Mouse (Mus musculus) G1E (cell line): ENCODE measurements around the gene Syp. TPM values are rescaled to one million over a fixed set of nuclear protein-coding genes. Genes with fewer than 3 reads are reported as not detected.

Source experiments
- ATAC-seq: 2 replicates; pipeline ENCODE4 v1.8.0; 2016; ENCODE audit warnings: mild to moderate bottlenecking; ENCODE audit not compliant: insufficient number of reproducible peaks, poor library complexity, low FRiP score, severe bottlenecking; ENCODE audit errors: extremely low read depth
- DNase-seq: peaks from one replicate; pipeline ENCODE4 v3.0.0; 2012; ENCODE audit warnings: low spot score
- H3K27me3 ChIP-seq: 2 replicates; pipeline ENCODE4 v1.6.1; 2012; ENCODE audit warnings: mild to moderate bottlenecking, low read length, inconsistent platforms; ENCODE audit not compliant: insufficient read depth
- H3K36me3 ChIP-seq: replicated peaks from 2 replicates; pipeline ENCODE3; 2012; ENCODE audit warnings: mild to moderate bottlenecking, inconsistent platforms
- H3K4me1 ChIP-seq: 2 replicates; pipeline ENCODE4 v1.6.1; 2012; ENCODE audit warnings: low read depth, low read length, inconsistent platforms, mixed read lengths; ENCODE audit not compliant: insufficient read depth
- H3K4me3 ChIP-seq: 2 replicates; pipeline ENCODE4 v1.5.1; 2012; ENCODE audit warnings: low read depth, mild to moderate bottlenecking, inconsistent platforms, low read length, moderate library complexity, mixed read lengths
- H3K9me3 ChIP-seq: replicated peaks from 2 replicates; pipeline ENCODE4 v1.6.1; 2012; ENCODE audit warnings: inconsistent platforms
- CTCF ChIP-seq: IDR thresholded peaks from 2 replicates; pipeline ENCODE4 v1.5.1; 2012; ENCODE audit warnings: low read depth, low read length, inconsistent platforms, mixed read lengths
- GATA1 ChIP-seq: IDR thresholded peaks from 2 replicates; pipeline ENCODE4 v1.6.1; 2012; ENCODE audit warnings: borderline replicate concordance, low read length, inconsistent platforms, mixed read lengths
- GATA2 ChIP-seq: IDR thresholded peaks from 2 replicates; pipeline ENCODE4 v1.6.1; 2012; ENCODE audit warnings: low read depth, low read length, inconsistent platforms, borderline replicate concordance
- POLR2AphosphoS5 ChIP-seq: IDR thresholded peaks from 2 replicates; pipeline ENCODE4 v1.6.1; 2012; ENCODE audit warnings: low read depth, low read length, inconsistent platforms; ENCODE audit not compliant: insufficient replicate concordance
- TAL1 ChIP-seq: conservative IDR thresholded peaks from 2 replicates; pipeline ENCODE4 v1.6.1; 2012; ENCODE audit warnings: low read depth, low read length, inconsistent platforms, mixed read lengths
- polyA plus RNA-seq: library from polyadenylated mRNA; stranded (reverse); fragments of >175 nt; gene quantifications from 2 replicates; pipeline ENCODE4 v1.2.3, GENCODE M21; 2012
- total RNA-seq, 2 experiments: library from RNA; stranded (forward) in 1 of 2; stranded (reverse) in 1 of 2; fragments of 200-1000 nt in 1 of 2; fragments of >200 nt in 1 of 2; fragmentation: Nextera tagmentation in 1 of 2; gene quantifications; 2 replicates each; pipeline ENCODE4 v1.2.3; 2014 to 2017

Syp gene
- total and polyA plus RNA-seq, 3 experiments, result 0.38 to 0.83 (median 0.49) TPM

- H3K4me1 ChIP-seq, result peaks cover 11% of the 10 kb centered on the region; the same call in 1 of the 2 replicates
- H3K9me3 ChIP-seq, result no peaks in the 10 kb centered on the region
- H3K4me3 ChIP-seq, result no peak overlapping the region
- DNase-seq, result no peak
- no peaks in the 10 kb centered on the region for H3K36me3 ChIP-seq
- ATAC-seq, result no peak
- peaks cover 20% of the 10 kb centered on the region for H3K27me3 ChIP-seq
- no peak for TF ChIP-seq POLR2AphosphoS5
- TF ChIP-seq CTCF, result no peak
- no peak for TF ChIP-seq GATA2
- TF ChIP-seq GATA1, result no peak
- TF ChIP-seq TAL1, result no peak
These were observed 2.5 kb downstream of the Syp start for GRCm38 (mm10) chrX:7640785-7641184.

GRCm38 (mm10) chrX:7645349-7645748 lies 7.1 kb downstream of the Syp start:
- no peak for TF ChIP-seq GATA2
- TF ChIP-seq GATA1, result no peak
- TF ChIP-seq CTCF, result no peak
- no peak for TF ChIP-seq POLR2AphosphoS5
- no peak for TF ChIP-seq TAL1

GRCm38 (mm10) chrX:7648671-7649304 lies 10.5 kb downstream of the Syp start:
- Histone ChIP-seq H3K27me3 (peaks cover 5% of the 10 kb centered on the region; the same call in 1 of the 2 replicates), H3K4me3 (peak overlapping the region; percentile 72), H3K9me3 (no peaks in the 10 kb centered on the region), H3K4me1 (peaks cover 15% of the 10 kb centered on the region), H3K36me3 (no peaks in the 10 kb centered on the region)
- DNase-seq (peak; percentile 80), ATAC-seq (peak; percentile 95)
- no peak for TF ChIP-seq POLR2AphosphoS5
- no peak for TF ChIP-seq GATA1
- TF ChIP-seq TAL1, result no peak
- TF ChIP-seq CTCF, result no peak
- TF ChIP-seq GATA2, result no peak

More at GRCm38 (mm10) chrX:7645349-7645748, 7.1 kb downstream of the Syp start:
- ATAC-seq, result no peak
- Histone ChIP-seq H3K9me3 (no peaks in the 10 kb centered on the region), H3K4me1 (peaks cover 20% of the 10 kb centered on the region), H3K27me3 (peaks cover 15% of the 10 kb centered on the region), H3K36me3 (no peaks in the 10 kb centered on the region), H3K4me3 (no peak overlapping the region)
- DNase-seq, result peak; percentile 10

- peaks cover 28% of the 10 kb centered on the region; the same call in 1 of the 2 replicates for H3K27me3 ChIP-seq
- DNase-seq (no peak), ATAC-seq (no peak)
- H3K36me3 ChIP-seq, result no peaks in the 10 kb centered on the region
- no peak within 1 kb of the TSS for H3K4me3 ChIP-seq
- TF ChIP-seq GATA2 (no peak), TAL1 (no peak), CTCF (no peak), POLR2AphosphoS5 (no peak), GATA1 (no peak)
- H3K9me3 ChIP-seq, result no peaks in the 10 kb centered on the region
- peaks cover 9% of the 10 kb centered on the region for H3K4me1 ChIP-seq
These were observed 19.0 kb downstream of the Syp start, which contains the start of gene Prickle3 for GRCm38 (mm10) chrX:7657221-7657639. TSS of gene Prickle3 (plus strand) at chrX:7657260.

GRCm38 (mm10) chrX:7658031-7658784 lies 19.9 kb downstream of the Syp start:
- H3K9me3 ChIP-seq, result no peaks in the 10 kb centered on the region
- no peak for DNase-seq
- TF ChIP-seq TAL1 (no peak), POLR2AphosphoS5 (no peak), GATA1 (no peak), CTCF (no peak), GATA2 (no peak)
- no peaks in the 10 kb centered on the region for H3K36me3 ChIP-seq
- H3K4me3 ChIP-seq, result peak overlapping the region; percentile 23; the same call in 1 of the 2 replicates
- peaks cover 9% of the 10 kb centered on the region for H3K4me1 ChIP-seq
- peaks cover 28% of the 10 kb centered on the region; the same call in 1 of the 2 replicates for H3K27me3 ChIP-seq
- ATAC-seq, result no peak
